Mouse (Mus musculus): ENCODE data around the gene Kat8.

GRCm38 (mm10) chr7:127894480-127894879, 17.8 kb upstream of the Kat8 start:
- no peak for TF ChIP-seq POLR2A (IDR thresholded peaks at IDR 0.05; ENCODE audit: insufficient read depth, low read depth, low read length)
- TF ChIP-seq CTCF (IDR thresholded peaks at IDR 0.05; ENCODE audit: insufficient read depth, low read depth, low read length), result no peak

Data from olfactory bulb, adult 2 months (tissue).